Mouse (Mus musculus) heart, postnatal 0 days (tissue): ENCODE data around the gene Ing3. TPM values are rescaled to one million over a fixed set of nuclear protein-coding genes. Genes with fewer than 3 reads are reported as not detected.

ENCODE experiments used
- ATAC-seq: fragments of 200-750 bp; cut with Nextera tagmentation; 2 replicates; pipeline ENCODE4 v1.8.0; 2017; ENCODE audit warnings: low read depth, moderate number of reproducible peaks, moderate library complexity; ENCODE audit not compliant: insufficient read depth
- DNase-seq: peaks from one replicate; pipeline ENCODE4 v3.0.0-alpha.2; 2016; ENCODE audit warnings: low spot score
- H3K27ac ChIP-seq: fragments of 300-500 bp; sonication (generic); 2 replicates; pipeline ENCODE4 v1.5.1; 2014; ENCODE audit warnings: low read depth, mild to moderate bottlenecking
- H3K27me3 ChIP-seq: fragments of 300-500 bp; sonication (generic); 2 replicates; pipeline ENCODE4 v1.6.1; 2014; ENCODE audit warnings: low read length, mixed read lengths; ENCODE audit not compliant: control insufficient read depth, insufficient read depth
- H3K36me3 ChIP-seq: fragments of 300-500 bp; sonication (generic); replicated peaks from 2 replicates; pipeline ENCODE4 v1.6.1; 2014; ENCODE audit warnings: low read length, mixed read lengths; ENCODE audit not compliant: control insufficient read depth, insufficient read depth
- H3K4me1 ChIP-seq: fragments of 300-500 bp; sonication (generic); 2 replicates; pipeline ENCODE4 v1.6.1; 2014; ENCODE audit warnings: antibody characterized with exemption; ENCODE audit not compliant: control insufficient read depth, insufficient read depth
- H3K4me2 ChIP-seq: fragments of 300-500 bp; sonication (generic); 2 replicates; pipeline ENCODE4 v1.6.1; 2014; ENCODE audit warnings: low read depth, mild to moderate bottlenecking, low read length, moderate library complexity
- H3K4me3 ChIP-seq: fragments of 300-500 bp; sonication (generic); 2 replicates; pipeline ENCODE4 v1.5.1; 2014; ENCODE audit warnings: low read depth, low read length
- H3K9ac ChIP-seq: fragments of 300-500 bp; sonication (generic); replicated peaks from 2 replicates; pipeline ENCODE4 v1.6.1; 2014; ENCODE audit warnings: low read depth, low read length, mixed read lengths
- H3K9me3 ChIP-seq: fragments of 300-500 bp; sonication (generic); replicated peaks from 2 replicates; pipeline ENCODE4 v1.6.1; 2016; ENCODE audit warnings: low read length; ENCODE audit not compliant: control insufficient read depth
- CTCF ChIP-seq: IDR thresholded peaks from 2 replicates; pipeline ENCODE4 v1.5.1; 2016; ENCODE audit warnings: antibody characterized with exemption, control low read depth, low read depth
- EP300 ChIP-seq: IDR thresholded peaks from 2 replicates; pipeline ENCODE4 v1.6.1; 2016; ENCODE audit warnings: antibody characterized with exemption, low read depth
- WGBS: fragments of 180-500 bp; shearing (Covaris S2); extraction: QIAGEN DNeasy Blood & Tissue Kit; methylation state at CpG from one replicate; pipeline ENCODE4 v1.1.7; 2014; 5-methylcytosine and 5-hydroxymethylcytosine counted together
- polyA plus RNA-seq: library from polyadenylated mRNA; unstranded; fragments of >200 nt; fragmentation: Nextera tagmentation; extraction: Ambion mirVana; gene quantifications from 2 replicates; pipeline ENCODE4 v1.2.1, GENCODE M21; 2015
- total RNA-seq: library from RNA; depleted of rRNA; stranded (reverse); fragments of >200 nt; gene quantifications from 2 replicates; pipeline ENCODE4 v1.2.3, GENCODE M21; 2014; ENCODE audit warnings: low replicate concordance

Gene Ing3
- total and polyA plus RNA-seq, 2 experiments from 2014 or later = 11.6 to 28.4 TPM

DNA sequence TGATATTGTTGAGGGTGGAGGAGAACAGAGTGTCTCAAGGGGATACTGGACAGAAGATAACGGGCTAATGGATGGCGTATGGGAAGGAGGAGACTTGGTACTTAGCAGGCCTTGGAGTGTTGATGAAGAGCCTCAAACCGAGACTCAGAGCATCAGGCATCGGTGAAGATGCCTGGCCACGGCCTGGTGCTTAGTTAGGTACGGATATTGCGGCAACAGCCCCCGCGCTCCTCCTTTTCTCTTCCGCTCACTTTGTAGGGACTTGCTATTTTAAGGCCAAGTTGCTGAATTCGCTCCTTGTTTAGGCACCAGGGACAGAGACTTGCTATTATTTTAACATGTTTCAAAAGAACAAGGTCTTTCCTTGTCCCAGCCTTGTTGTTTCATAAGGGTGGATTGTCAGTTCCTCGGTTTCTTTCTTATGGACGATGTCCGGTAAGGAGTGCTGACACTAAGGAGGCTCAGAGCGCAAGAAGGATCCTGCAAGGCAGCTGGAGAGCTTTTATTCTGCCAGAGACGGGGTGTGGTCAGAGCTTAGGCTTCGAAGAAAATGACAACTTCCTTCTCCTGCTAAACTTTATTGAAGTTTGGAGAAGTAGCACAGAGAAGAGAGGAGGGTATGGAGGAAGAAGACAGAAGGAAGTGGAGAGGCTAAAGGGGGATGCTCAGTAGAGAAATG lies 53.3 kb downstream of the Ing3 start:
- H3K9ac ChIP-seq = no peak overlapping the region
- H3K36me3 ChIP-seq = no peaks in the 10 kb centered on the region
- no peaks in the 10 kb centered on the region for H3K9me3 ChIP-seq
- H3K4me3 ChIP-seq = no peak overlapping the region
- 49% methylated on average over 17 of the region's 17 CpGs for WGBS
- H3K4me1 ChIP-seq = peaks cover 12% of the 10 kb centered on the region; the same call in 1 of the 2 replicates
- H3K27me3 ChIP-seq = no peaks in the 10 kb centered on the region
- ATAC-seq (peak; percentile 35; the same call in 1 of the 2 replicates), DNase-seq (peak; percentile 24)
- peak overlapping the region; percentile 19; the same call in 1 of the 2 replicates for H3K4me2 ChIP-seq
- TF ChIP-seq EP300 = no peak
- no peak for TF ChIP-seq CTCF
- H3K27ac ChIP-seq = peak overlapping the region; percentile 81

DNA sequence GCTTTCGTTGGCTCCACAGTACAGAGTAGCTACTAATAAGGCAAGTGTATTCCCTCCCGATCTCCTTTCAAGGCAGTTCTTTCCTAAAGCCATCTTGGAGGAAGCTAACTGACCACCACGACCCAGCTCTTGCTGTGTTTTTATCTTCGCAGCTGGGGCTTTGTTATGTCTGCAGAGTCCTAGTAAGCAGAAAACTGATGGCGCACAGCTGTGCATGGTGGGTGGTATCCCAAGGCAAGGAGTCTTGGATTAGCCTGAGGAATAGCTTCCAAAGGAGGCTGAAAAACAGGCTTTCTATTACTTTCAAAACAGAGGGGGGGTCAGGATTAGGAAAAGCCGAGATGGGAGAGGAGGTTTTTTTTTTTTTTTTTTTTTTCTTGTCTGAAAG lies 53.8 kb downstream of the Ing3 start:
- Histone ChIP-seq H3K27ac (peak overlapping the region; percentile 81), H3K27me3 (no peaks in the 10 kb centered on the region), H3K9me3 (no peaks in the 10 kb centered on the region), H3K9ac (no peak overlapping the region), H3K4me1 (peaks cover 12% of the 10 kb centered on the region; the same call in 1 of the 2 replicates), H3K36me3 (no peaks in the 10 kb centered on the region), H3K4me3 (no peak overlapping the region), H3K4me2 (peak overlapping the region; percentile 19; the same call in 1 of the 2 replicates)
- peak; percentile 68 for ATAC-seq
- TF ChIP-seq EP300 = no peak
- TF ChIP-seq CTCF = no peak
- 34% methylated on average over 6 of the region's 6 CpGs for WGBS
- no peak for DNase-seq

DNA sequence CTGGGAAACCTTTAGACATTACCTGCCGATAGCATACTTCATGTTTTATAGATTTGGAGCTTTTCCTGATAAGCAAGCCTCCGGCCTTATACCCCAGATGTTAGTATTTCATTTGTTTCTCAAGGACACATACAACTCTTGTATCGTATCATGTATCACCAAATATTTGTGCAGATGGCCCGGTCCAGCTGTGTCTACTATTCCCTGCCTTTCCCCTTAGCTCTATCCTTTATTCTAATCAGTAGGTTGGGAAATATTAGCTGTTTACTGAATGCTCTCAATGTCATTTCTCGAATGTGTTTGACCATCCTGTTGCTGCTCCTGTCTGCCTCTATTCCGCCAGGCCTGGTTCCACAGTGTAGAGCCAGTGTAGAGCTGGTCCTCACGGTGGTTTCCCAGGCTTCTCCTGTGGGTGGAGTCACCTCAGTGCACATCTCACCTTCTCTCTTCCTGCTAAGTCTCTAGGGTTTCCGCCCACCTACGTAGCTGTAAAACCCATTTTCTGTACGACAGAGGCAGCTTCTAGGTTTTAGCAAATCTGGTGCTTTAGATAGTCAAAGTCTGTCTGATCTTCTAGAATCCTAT lies 54.7 kb downstream of the Ing3 start:
- WGBS = 82% methylated on average over 10 of the region's 10 CpGs
- no peaks in the 10 kb centered on the region for H3K36me3 ChIP-seq
- H3K4me2 ChIP-seq = no peak overlapping the region

DNA sequence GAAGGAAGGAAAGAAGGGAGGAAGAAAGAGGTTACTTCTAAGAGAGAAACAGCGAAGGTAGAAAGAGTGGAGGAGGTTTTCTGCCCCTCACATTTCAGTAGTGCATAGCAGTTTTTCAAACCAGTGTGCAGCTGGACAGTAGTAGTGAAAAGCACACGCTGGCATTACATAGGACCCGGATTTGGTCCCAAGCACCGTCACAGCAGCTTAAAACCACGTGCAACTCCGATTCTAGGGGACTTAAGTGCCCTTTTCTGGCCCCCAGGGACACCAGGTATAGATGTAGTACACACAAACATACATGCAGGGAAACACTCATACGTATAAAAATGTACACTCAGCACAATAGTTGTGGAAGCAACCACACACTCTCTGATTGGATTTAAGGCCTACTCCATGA lies 59.0 kb downstream of the Ing3 start:
- ATAC-seq (no peak), DNase-seq (no peak)
- no peaks in the 10 kb centered on the region for H3K9me3 ChIP-seq
- H3K27ac ChIP-seq = no peak overlapping the region
- H3K4me1 ChIP-seq = no peaks in the 10 kb centered on the region
- H3K27me3 ChIP-seq = no peaks in the 10 kb centered on the region
- H3K4me2 ChIP-seq = no peak overlapping the region
- no peak for TF ChIP-seq CTCF
- TF ChIP-seq EP300 = no peak
- H3K36me3 ChIP-seq = no peaks in the 10 kb centered on the region
- no peak overlapping the region for H3K9ac ChIP-seq
- no peak overlapping the region for H3K4me3 ChIP-seq
- WGBS = 86% methylated on average over 7 of the region's 7 CpGs

More for the DNA sequence above, 54.7 kb downstream of the Ing3 start:
- Histone ChIP-seq H3K27ac (no peak overlapping the region), H3K27me3 (no peaks in the 10 kb centered on the region), H3K9me3 (no peaks in the 10 kb centered on the region), H3K4me3 (no peak overlapping the region), H3K9ac (no peak overlapping the region), H3K4me1 (peaks cover 8% of the 10 kb centered on the region; the same call in 1 of the 2 replicates)
- no peak for DNase-seq
- TF ChIP-seq EP300 (no peak), CTCF (no peak)
- no peak for ATAC-seq

DNA sequence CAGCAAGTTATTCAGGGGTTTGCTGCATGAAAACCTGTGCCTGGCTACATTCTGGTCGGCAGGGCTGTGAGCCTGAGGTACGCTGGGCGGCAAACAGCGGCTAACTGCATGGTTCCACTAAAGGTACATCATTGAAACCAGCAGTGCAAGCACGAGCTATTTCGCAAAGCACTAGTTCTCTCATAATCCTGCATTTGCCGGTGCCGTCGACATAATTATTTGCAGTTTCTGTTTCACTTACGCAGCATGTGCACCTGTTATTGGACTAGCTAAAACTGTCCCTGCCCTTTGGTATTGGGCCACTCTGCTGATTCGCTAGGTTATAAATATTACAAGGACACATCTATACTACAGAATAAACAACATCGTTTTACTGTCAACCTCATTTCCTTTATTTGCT lies 60.9 kb downstream of the Ing3 start:
- H3K36me3 ChIP-seq = no peaks in the 10 kb centered on the region
- no peak overlapping the region for H3K4me2 ChIP-seq
- no peaks in the 10 kb centered on the region for H3K9me3 ChIP-seq
- DNase-seq (no peak), ATAC-seq (no peak)
- 87% methylated on average over 12 of the region's 12 CpGs for whole genome bisulfite sequencing
- no peak overlapping the region for H3K4me3 ChIP-seq
- H3K4me1 ChIP-seq = no peaks in the 10 kb centered on the region
- TF ChIP-seq CTCF (no peak), EP300 (no peak)
- H3K27ac ChIP-seq = no peak overlapping the region
- H3K27me3 ChIP-seq = no peaks in the 10 kb centered on the region
- H3K9ac ChIP-seq = no peak overlapping the region
